Mouse (Mus musculus) right cerebral cortex, postnatal 14 days (tissue): ENCODE measurements around the gene Tnfrsf22.
A peak's percentile ranks its signal among the peaks of the same experiment; 100 is the strongest.
"Not testable (repeated sequence)": the region's sequence is repeated elsewhere in the genome, so short reads cannot be mapped to it uniquely, and the experiment has no call there.

Source experiments
- DNase-seq: peaks from one replicate; pipeline ENCODE4 v3.0.0; 2022

Gene Tnfrsf22

GRCm38 (mm10) chr7:143649034-143649768, at the start of gene Tnfrsf22:
Gene Tnfrsf22, minus strand, starts transcription at chr7:143649661.
- peak; percentile 73 for DNase-seq

DNA sequence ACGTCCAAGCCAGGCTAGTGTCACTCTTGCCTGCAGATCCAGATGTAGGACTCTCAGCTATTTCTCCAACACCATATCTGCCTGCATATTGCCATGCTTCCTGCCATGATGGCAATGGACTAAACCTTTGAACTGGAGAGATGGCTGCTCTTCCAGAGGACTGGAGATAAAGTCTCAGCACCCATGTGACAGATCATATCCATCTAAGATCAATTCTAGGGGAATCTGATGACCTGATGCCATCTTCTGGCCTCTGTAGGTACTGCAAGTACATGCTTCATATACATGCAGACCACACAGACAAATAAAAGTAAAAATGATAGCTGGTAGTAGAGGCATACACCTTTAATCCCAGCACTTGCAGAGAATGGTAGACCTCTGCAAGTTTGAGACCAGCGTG, 46.7 kb upstream of the Tnfrsf22 start:
- peak; percentile 36 for DNase-seq

- no peak for DNase-seq
Measured at GRCm38 (mm10) chr7:143694550-143694949, 45.1 kb upstream of the Tnfrsf22 start.

- no peak for DNase-seq
Measured at GRCm38 (mm10) chr7:143692746-143693510, 43.5 kb upstream of the Tnfrsf22 start.

DNA sequence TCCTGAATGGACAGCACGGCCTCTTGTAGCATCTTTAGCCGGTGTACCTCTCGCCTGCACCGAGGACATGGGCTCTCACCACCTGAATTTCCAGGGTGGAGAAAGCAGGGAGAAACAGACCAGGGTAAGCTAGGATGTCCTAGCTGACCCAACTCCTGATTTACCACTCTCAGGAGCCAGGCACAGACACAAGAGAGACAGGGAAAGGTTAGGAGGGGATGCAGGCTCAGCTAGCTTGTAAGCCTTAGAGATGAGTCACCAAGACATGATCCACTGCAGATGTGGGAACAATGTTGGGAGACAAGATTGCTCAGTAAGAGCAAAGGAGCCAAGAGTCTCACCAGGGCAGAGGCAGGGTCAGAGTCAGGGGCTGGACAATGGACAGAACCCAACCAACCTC, 42.4 kb upstream of the Tnfrsf22 start:
- DNase-seq: no peak

- DNase-seq: no peak
Measured at GRCm38 (mm10) chr7:143691181-143691580, 41.7 kb upstream of the Tnfrsf22 start.

DNA sequence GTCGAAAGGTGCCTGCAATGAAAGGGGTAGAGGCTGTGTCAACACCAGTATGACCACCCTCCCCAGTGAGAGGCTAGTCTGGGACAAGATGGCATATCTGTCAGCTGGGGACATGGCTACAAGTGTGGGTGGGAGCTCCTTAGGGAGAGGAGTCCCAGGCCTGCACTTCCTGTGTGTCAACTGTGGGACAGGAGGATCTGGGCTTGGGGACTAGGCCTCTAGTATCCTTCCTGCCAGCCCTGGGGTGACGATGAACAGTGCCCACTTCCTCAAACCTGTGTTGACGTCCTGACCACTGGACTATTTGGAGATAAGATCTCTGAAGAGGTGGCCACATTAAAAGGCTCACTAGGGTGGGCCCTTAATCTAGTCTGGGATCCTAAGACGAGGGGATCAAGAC, 40.5 kb upstream of the Tnfrsf22 start:
- no peak for DNase-seq

GRCm38 (mm10) chr7:143689481-143689880, 40.0 kb upstream of the Tnfrsf22 start:
- DNase-seq: no peak

GRCm38 (mm10) chr7:143686676-143687075, 37.2 kb upstream of the Tnfrsf22 start:
- DNase-seq: not testable (repeated sequence)

DNA sequence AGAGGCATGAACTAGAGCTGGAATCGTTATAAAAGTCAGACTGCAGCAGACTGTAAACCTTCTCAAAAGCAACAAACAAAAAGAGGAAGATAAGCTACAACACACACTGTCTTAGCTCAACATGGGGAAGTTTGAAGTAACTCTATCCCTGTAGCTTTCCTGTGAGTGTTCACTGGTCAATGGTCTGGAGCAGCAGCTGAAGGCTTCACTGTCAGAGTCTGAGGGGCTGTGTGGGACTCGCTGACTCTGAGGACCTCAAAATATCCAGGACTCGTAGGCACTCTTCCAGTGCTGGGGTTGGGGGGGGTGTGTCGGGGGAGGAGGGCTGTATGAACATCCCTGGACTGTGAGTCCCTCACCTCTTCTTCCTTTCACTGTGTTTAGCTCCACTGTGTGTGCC, 36.7 kb upstream of the Tnfrsf22 start:
- DNase-seq: not testable (repeated sequence)

- peak; percentile 63 for DNase-seq
Measured at GRCm38 (mm10) chr7:143685359-143686067, 36.1 kb upstream of the Tnfrsf22 start, which contains the start of gene Tnfrsf23. Gene Tnfrsf23, minus strand, starts transcription at chr7:143685872.

DNA sequence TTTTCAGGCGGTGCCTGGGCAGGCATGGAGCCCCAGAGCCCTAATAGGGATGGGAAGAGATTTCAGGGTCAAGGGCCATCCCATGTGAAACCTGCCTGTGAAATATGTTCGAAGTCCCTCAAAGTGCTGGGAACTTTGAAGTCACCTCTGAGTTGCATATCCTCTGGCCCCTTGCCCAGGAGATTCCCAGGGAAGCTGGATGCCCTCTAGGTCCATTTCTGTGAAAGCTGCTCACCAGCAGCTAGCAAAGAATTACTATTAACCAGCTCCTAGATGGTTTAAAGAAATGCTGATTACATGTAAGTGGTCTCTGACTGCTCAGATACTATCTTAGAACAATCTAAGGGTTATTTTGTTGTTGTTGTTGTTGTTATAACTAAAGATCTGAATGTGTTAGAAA, 35.1 kb upstream of the Tnfrsf22 start:
- not testable (repeated sequence) for DNase-seq

DNA sequence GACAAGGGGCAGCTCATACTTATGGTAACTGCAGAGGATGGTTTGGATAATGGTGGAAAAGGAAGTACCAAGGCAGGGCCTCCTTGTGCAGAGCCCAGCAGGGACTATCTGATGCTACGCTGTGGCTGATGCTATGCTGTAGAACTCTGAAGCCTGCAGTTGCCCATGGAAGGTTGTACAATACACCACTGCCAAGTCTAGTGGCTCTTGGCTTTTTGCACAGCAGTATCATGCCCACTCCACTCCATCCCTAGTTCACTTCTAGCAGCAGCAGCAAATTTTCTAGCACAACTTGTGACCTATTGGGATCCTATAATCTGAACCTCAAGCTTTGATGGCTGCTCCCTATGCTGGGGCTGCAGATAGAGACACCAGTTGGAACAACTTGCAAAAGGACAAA, 32.1 kb upstream of the Tnfrsf22 start:
- no peak for DNase-seq

GRCm38 (mm10) chr7:143680836-143681235, 31.4 kb upstream of the Tnfrsf22 start:
- not testable (repeated sequence) for DNase-seq

- not testable (repeated sequence) for DNase-seq
Measured at GRCm38 (mm10) chr7:143679650-143680049, 30.2 kb upstream of the Tnfrsf22 start.

- DNase-seq: no peak
Measured at GRCm38 (mm10) chr7:143666427-143667311, 17.2 kb upstream of the Tnfrsf22 start.

- DNase-seq: no peak
Measured at GRCm38 (mm10) chr7:143663470-143663869, 14.0 kb upstream of the Tnfrsf22 start.

- DNase-seq: no peak
Measured at GRCm38 (mm10) chr7:143660797-143661196, 11.3 kb upstream of the Tnfrsf22 start.

GRCm38 (mm10) chr7:143649769-143650346, 397 bp upstream of the Tnfrsf22 start:
- not testable (repeated sequence) for DNase-seq

DNA sequence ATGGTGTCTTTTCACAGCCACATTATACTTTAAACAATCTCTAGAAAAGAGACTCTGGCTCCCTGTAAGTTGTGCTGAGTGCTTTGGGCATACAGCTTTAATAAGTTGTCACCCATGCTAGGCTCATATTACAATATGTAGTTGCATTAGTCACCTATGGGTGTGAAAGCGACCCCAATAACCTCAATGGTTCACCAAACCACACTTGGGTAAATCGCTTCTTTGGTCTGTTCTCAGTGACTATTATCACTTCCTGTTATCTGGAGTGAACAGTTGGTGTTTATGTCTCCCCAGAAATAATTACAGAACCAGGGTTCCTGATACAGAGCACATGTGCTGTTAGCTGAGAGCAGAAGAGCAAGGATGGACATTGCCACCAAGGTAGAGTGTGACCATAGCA, 5.5 kb downstream of the Tnfrsf22 start:
- DNase-seq: not testable (repeated sequence)

DNA sequence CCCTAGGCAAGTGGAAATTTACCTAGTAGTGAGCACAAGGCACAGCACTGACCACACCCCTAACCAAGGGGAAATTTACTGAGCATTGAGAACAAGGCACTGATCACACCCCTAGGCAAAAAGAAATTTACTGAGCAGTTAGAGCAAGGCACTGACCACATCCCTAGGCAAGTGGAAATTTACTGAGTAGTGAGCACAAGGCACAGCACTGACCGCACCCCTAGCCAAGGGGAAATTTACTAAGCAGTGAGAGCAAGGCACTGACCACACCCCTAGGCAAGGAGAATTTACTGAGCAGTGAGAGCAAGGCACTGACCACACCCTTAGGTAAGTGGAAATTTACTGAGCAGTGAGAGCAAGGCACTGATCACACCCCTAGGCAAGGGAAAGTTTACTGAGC, 12.8 kb downstream of the Tnfrsf22 start:
- no peak for DNase-seq

DNA sequence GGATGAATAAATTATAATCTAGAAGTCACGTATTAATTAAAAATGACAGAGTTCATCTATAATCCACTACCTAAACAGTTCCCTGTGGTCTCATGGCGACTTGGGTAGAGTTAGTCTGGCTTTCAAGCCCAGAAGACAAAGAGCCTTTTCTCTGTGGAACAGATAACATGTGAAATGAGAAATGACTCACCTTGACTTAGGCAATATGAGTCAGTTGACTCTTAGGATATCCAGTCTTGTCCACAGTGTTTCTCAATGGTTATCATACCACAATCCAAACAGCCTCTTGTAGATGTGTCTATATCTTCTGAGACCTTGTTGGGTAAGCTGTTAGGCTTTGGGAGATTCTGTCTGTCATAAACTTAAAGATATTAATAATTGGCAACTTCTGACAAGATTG, 18.0 kb downstream of the Tnfrsf22 start:
- DNase-seq: no peak
